Mouse (Mus musculus) stomach, embryonic 15.5 days (tissue): ENCODE data around the gene Ppp3ca. TPM values are rescaled to one million over a fixed set of nuclear protein-coding genes. Genes with fewer than 3 reads are reported as not detected.

Experiments used
- ATAC-seq: fragments of 200-750 bp; cut with Nextera tagmentation; 2 replicates; pipeline ENCODE4 v1.8.0; 2017; ENCODE audit warnings: low read depth, moderate number of reproducible peaks, moderate TSS enrichment; ENCODE audit not compliant: insufficient read depth, low FRiP score
- H3K27ac ChIP-seq: fragments of 300-500 bp; sonication (generic); 2 replicates; pipeline ENCODE4 v1.5.1; 2015; ENCODE audit warnings: mild to moderate bottlenecking, inconsistent platforms
- H3K27me3 ChIP-seq: fragments of 300-500 bp; sonication (generic); replicated peaks from 2 replicates; pipeline ENCODE4 v1.6.1; 2015; ENCODE audit warnings: inconsistent platforms
- H3K36me3 ChIP-seq: fragments of 300-500 bp; sonication (generic); 2 replicates; pipeline ENCODE4 v1.6.1; 2015; ENCODE audit warnings: inconsistent platforms
- H3K4me1 ChIP-seq: fragments of 300-500 bp; sonication (generic); 2 replicates; pipeline ENCODE4 v1.6.1; 2015; ENCODE audit warnings: inconsistent platforms
- H3K4me2 ChIP-seq: fragments of 300-500 bp; sonication (generic); 2 replicates; pipeline ENCODE4 v1.6.1; 2015; ENCODE audit warnings: mild to moderate bottlenecking, inconsistent platforms
- H3K4me3 ChIP-seq: fragments of 300-500 bp; sonication (generic); replicated peaks from 2 replicates; pipeline ENCODE4 v1.5.1; 2015; ENCODE audit warnings: inconsistent platforms
- H3K9ac ChIP-seq: fragments of 300-500 bp; sonication (generic); 2 replicates; pipeline ENCODE4 v1.6.1; 2015; ENCODE audit warnings: inconsistent platforms
- H3K9me3 ChIP-seq: fragments of 300-500 bp; sonication (generic); 2 replicates; pipeline ENCODE4 v1.6.1; 2016; ENCODE audit warnings: inconsistent platforms
- WGBS: fragments of 180-500 bp; shearing (Covaris S2); methylation state at CpG from one replicate; pipeline ENCODE4 v1.1.7; 2015; 5-methylcytosine and 5-hydroxymethylcytosine counted together
- polyA plus RNA-seq: library from polyadenylated mRNA; unstranded; fragments of >200 nt; fragmentation: Nextera tagmentation; extraction: Ambion mirVana; gene quantifications from 2 replicates; pipeline ENCODE4 v1.2.1, GENCODE M21; 2015

The Ppp3ca gene
- polyA plus RNA-seq, 1 experiment from 2014 or later, result 54.9 TPM

DNA sequence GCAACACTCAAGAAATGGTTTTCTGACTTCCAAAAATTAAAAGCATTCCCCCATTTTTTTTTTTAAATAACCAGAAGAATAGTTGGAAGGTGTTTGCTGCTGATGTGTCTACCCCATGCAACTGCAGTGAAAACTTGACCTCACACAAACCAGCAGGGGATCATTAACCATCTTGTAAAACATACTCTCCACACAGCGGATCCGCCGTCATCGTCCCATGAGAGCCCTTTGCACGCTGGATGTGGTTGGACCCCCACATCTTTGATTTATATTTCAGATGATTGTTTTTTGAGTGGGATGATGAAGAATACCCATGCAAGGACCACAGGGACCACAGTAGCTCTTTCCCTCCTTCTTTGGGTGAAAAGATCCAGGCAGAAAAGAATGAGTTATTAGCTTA lies 159.2 kb downstream of the Ppp3ca start:
- no peaks in the 10 kb centered on the region for H3K27me3 ChIP-seq
- H3K27ac ChIP-seq, result no peak overlapping the region
- H3K9ac ChIP-seq, result no peak overlapping the region
- no peak overlapping the region for H3K4me2 ChIP-seq
- H3K9me3 ChIP-seq, result no peaks in the 10 kb centered on the region
- ATAC-seq, result no peak
- no peak overlapping the region for H3K4me3 ChIP-seq
- H3K36me3 ChIP-seq, result no peaks in the 10 kb centered on the region
- peaks cover 7% of the 10 kb centered on the region; the same call in 1 of the 2 replicates for H3K4me1 ChIP-seq
- 85% methylated on average over 5 of the region's 5 CpGs for WGBS

DNA sequence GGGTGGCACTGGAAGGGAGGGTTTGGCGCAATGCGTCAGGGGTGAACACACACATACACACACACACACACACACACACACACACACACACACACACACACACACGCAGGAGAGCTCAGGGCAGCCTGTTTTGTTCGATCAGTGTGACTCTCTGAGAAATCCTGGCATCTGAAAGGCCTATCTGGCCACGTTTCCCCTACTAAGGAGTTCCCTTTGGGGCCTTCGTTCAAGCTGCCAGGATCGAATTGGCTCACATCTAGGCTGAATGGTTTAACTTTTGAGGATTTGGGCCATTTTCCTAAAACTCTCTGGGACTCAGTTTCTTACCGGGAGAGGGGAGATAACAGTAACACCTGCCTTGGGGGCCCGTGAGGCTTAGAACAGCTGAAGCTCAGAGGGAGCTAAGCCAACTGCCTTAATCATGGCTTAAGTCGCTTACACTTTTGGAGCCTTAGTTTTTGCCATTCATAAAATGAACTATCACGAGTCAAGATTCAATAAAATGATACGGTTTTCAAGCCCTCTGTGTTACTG lies 160.8 kb downstream of the Ppp3ca start:
- 73% methylated on average over 10 of the region's 12 CpGs for WGBS
- ATAC-seq, result no peak
- no peak overlapping the region for H3K27ac ChIP-seq
- no peaks in the 10 kb centered on the region for H3K36me3 ChIP-seq
- no peak overlapping the region for H3K4me3 ChIP-seq
- no peak overlapping the region for H3K4me2 ChIP-seq
- H3K4me1 ChIP-seq, result peaks cover 7% of the 10 kb centered on the region; the same call in 1 of the 2 replicates
- H3K9me3 ChIP-seq, result no peaks in the 10 kb centered on the region
- no peak overlapping the region for H3K9ac ChIP-seq
- no peaks in the 10 kb centered on the region for H3K27me3 ChIP-seq

DNA sequence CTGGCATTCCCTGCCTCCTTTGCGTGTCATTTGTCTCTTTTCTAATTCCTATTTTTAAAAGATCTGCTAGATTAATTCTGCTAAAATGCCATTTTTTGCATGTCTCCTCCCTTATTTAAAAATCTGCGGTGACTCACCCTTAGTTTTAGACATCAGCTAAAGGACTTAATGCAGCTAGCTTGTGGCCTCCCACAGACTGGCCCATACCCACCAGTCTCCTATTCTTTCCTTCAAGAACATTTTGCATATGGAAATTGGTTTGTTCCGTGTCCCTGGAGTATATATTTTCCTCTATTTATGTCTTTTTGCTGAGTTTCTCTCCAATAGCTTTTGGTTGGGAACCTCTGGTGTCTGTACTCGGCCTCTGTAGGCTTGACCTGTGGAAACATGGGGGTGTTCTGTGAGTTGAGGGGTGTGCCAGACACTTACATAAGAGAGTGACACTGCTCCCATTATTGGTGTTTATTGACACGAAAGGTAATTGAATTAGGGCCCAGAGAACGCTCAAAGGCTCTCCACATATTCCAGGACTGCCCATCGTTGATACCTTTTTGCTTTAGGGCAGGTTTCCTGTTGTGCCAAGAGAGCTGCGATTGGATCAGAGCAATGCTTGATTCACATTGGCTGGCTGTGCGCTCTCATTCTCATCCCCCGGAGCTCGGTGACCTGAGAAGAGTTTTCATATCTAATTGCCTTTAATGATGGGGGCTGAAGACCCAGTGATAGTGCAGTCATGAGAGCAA lies 163.2 kb downstream of the Ppp3ca start:
- Histone ChIP-seq H3K9ac (no peak overlapping the region), H3K9me3 (no peaks in the 10 kb centered on the region), H3K27ac (no peak overlapping the region), H3K4me3 (no peak overlapping the region), H3K4me2 (no peak overlapping the region), H3K4me1 (peaks cover 12% of the 10 kb centered on the region; the same call in 1 of the 2 replicates), H3K27me3 (no peaks in the 10 kb centered on the region), H3K36me3 (no peaks in the 10 kb centered on the region)
- no peak for ATAC-seq
- WGBS, result 69% methylated on average over 11 of the region's 11 CpGs

DNA sequence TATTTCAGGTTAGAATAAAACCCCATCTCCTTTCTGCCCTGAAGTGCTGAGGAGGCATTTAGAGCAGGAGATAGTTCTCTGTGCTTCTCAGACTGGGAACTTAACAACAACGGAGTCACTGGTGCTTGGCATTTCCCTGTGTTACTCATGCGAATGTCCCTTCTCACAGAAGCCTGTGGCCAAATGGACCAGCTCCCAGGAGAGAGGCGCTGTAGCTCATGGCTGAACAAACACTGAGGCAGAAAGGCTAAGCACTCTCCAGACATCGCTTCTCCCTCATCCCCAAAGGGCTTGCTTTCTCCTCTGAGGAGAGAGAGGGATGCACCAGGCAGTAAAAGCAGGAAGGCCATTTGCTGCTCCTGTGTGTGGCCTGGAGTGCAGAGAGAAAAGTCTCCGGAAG lies 164.0 kb downstream of the Ppp3ca start:
- H3K27me3 ChIP-seq, result no peaks in the 10 kb centered on the region

DNA sequence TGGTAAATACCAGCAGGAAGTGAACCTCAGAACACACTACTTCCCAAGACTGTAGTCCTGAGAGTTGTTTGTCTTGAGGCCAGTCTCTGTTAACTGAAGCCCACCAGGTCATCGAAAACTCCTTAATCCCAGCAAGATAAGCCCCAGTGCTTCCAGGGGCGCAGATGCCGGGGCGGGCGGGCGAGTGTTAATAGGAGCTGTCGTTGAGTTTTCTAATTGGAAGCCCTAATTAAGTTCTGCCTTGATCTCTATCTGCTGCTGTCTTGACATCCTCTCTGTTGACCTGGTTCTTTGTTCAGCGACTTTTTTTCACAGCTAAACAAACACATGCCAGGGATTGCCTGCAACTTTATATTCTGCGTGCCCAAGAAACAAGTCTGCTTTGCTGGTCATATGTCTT lies 165.9 kb downstream of the Ppp3ca start:
- Histone ChIP-seq H3K9me3 (no peaks in the 10 kb centered on the region), H3K36me3 (no peaks in the 10 kb centered on the region), H3K4me3 (no peak overlapping the region), H3K4me1 (peaks cover 12% of the 10 kb centered on the region; the same call in 1 of the 2 replicates), H3K27ac (no peak overlapping the region), H3K4me2 (peak overlapping the region; percentile 1; the same call in 1 of the 2 replicates), H3K9ac (no peak overlapping the region), H3K27me3 (no peaks in the 10 kb centered on the region)
- ATAC-seq, result no peak
- WGBS, result 53% methylated on average over 9 of the region's 9 CpGs

More for the DNA sequence above, 164.0 kb downstream of the Ppp3ca start:
- no peak overlapping the region for H3K9ac ChIP-seq
- no peak for ATAC-seq
- H3K4me1 ChIP-seq, result peaks cover 12% of the 10 kb centered on the region; the same call in 1 of the 2 replicates
- H3K9me3 ChIP-seq, result no peaks in the 10 kb centered on the region
- no peak overlapping the region for H3K27ac ChIP-seq
- 20% methylated on average over 5 of the region's 5 CpGs for WGBS
- H3K36me3 ChIP-seq, result no peaks in the 10 kb centered on the region
- no peak overlapping the region for H3K4me2 ChIP-seq
- no peak overlapping the region for H3K4me3 ChIP-seq

DNA sequence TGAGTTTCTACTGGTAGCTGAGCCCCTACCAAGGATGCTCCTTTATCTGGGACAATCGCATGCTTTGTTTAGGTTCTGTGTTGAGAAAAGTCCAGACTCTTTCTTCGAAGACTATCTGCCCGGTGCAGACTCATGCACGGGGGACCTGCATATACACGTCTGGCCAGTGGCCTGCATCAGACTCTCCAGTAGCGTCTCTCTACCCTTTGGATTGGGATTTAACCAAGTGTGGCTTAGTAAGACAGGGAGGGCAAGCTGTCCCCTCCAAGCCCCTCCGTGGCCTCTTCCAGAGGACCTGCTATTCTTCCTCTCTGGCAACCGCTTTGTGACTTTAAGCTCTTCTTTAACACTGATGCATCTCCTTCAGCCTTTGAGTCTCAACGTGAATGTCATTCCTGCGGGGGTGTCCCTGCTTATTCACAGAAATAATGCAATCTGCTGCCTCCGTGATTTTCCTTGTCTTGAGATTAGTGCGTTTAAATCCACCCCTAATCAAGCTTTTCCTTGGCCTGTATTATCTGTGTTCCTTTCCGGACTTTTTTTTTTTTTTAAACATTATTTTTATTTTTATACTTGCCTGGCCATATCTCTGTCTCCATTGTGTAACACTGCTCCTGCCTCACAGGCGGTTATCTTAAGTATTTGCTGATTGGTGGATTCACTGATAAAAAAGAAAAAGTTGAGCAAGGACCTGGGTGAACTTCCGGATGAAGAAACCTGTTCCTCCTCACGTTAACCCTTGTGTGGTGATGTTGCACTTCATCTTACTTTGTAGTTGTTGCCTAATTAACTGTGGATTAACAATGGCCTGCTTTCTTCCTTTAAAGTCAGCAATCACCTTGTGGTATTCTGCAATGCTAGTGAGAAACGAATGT lies 166.6 kb downstream of the Ppp3ca start:
- Histone ChIP-seq H3K9me3 (no peaks in the 10 kb centered on the region), H3K4me3 (no peak overlapping the region), H3K4me1 (peaks cover 12% of the 10 kb centered on the region; the same call in 1 of the 2 replicates), H3K36me3 (no peaks in the 10 kb centered on the region), H3K27ac (0 out of 2 replicates have a peak overlapping the region, but pooled peaks have one; percentile 50), H3K9ac (no peak overlapping the region), H3K27me3 (no peaks in the 10 kb centered on the region), H3K4me2 (peak overlapping the region; percentile 1; the same call in 1 of the 2 replicates)
- peak; percentile 40; the same call in 1 of the 2 replicates for ATAC-seq
- 53% methylated on average over 17 of the region's 17 CpGs for WGBS

DNA sequence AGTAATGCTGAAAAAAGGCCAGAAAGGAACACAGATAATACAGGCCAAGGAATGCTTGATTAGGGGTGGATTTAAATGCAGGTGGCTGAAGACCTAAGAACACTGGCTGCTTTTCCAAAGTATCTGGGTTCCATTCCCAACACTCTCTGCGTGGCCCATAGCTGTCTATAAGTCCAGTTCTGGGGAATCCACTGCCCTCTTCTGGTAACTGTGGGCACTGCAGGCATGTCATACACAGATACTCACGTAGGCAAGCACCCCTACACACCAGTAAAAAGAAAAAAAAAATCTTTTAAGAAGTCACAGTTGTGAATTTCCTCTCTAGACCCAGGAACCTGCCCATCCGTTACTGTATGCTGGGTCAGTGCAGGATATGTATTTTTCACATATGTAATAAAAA lies 167.7 kb downstream of the Ppp3ca start:
- Histone ChIP-seq H3K27ac (no peak overlapping the region), H3K9ac (no peak overlapping the region), H3K4me2 (no peak overlapping the region), H3K4me3 (no peak overlapping the region), H3K27me3 (no peaks in the 10 kb centered on the region), H3K4me1 (peaks cover 12% of the 10 kb centered on the region; the same call in 1 of the 2 replicates), H3K36me3 (no peaks in the 10 kb centered on the region), H3K9me3 (no peaks in the 10 kb centered on the region)
- 90% methylated on average over 3 of the region's 3 CpGs for WGBS
- ATAC-seq, result no peak

DNA sequence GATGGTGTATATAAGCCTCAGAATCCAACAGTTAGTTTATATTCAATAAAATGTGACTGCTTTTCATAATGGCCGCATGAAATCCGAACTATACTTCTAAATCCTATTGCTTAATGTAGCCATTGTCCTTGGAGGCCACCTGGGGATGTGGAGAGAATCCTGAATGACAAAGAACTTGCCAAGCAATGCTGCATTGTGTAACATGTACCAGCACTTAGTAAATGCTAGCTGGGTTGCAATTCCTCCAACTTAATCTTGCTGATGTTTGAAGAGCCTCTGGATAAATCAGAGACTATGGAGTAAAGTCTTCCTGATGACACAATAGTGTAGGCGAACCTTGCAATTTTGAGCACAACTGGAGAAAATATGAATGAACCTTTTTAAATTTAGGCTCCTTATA lies 171.4 kb downstream of the Ppp3ca start:
- Histone ChIP-seq H3K9me3 (no peaks in the 10 kb centered on the region), H3K4me2 (no peak overlapping the region), H3K4me3 (no peak overlapping the region), H3K36me3 (no peaks in the 10 kb centered on the region), H3K27ac (no peak overlapping the region), H3K4me1 (0 out of 2 replicates have a peak, but pooled peaks cover 2% of the 10 kb centered on the region), H3K27me3 (no peaks in the 10 kb centered on the region), H3K9ac (no peak overlapping the region)
- 80% methylated on average over 3 of the region's 3 CpGs for WGBS
- ATAC-seq, result no peak

DNA sequence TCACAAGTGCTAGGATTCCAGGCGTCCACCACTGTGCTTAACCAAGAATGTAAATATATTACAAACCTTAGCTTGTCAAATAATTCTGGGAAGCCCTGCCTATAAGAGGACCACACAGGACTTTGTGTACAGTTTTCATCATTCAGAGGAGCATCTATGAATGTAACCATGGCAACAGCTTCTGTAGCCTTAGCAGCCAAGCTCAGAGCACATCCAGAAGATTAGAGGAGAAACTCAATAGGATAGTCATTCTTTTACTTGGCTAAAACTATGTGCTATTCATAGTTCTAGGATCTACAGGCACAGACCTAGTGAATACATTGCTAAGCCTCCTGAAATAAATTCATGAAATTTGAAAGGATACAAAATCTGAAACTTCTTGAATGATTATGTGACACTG lies 172.5 kb downstream of the Ppp3ca start:
- no peaks in the 10 kb centered on the region for H3K36me3 ChIP-seq
- no peaks in the 10 kb centered on the region for H3K4me1 ChIP-seq
- H3K9ac ChIP-seq, result no peak overlapping the region
- no peak for ATAC-seq
- H3K27me3 ChIP-seq, result no peaks in the 10 kb centered on the region
- H3K4me3 ChIP-seq, result no peak overlapping the region
- H3K9me3 ChIP-seq, result no peaks in the 10 kb centered on the region
- 48% methylated on average over 1 of the region's 1 CpGs for WGBS
- no peak overlapping the region for H3K27ac ChIP-seq
- H3K4me2 ChIP-seq, result no peak overlapping the region

DNA sequence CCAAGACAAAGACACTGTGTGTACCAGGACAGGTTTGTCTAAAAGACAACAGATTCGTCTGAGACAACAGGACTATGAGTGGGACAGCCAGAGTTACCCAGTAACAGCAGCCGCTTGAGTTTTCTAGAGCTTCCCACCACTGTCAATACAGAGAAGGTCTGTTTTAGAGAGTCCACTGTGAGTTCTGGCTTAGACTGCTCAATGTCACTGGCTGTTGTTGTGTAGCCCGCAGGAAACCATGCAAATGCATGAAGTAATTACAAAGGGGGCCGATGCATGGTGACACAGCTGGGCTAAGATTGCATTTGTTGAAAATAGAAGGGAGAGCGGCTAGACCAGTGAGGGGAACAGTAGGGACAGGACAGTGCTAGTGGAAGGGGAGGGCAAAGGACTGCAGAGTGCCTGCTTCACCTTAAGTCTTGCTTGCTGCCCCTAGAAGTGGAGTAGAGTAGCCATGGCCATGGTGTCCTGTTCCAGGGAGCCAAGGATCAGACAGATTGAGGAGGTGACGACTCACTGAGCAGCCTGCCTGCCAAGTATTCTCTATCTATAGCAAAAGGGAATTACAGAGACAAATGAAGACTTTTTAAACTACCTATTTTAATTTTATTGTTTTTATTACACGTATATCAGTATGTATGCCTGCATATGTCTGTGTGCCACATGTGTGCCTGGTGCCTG lies 174.0 kb downstream of the Ppp3ca start:
- ATAC-seq, result no peak
- Histone ChIP-seq H3K4me3 (no peak overlapping the region), H3K9ac (no peak overlapping the region), H3K9me3 (no peaks in the 10 kb centered on the region), H3K27ac (no peak overlapping the region), H3K27me3 (no peaks in the 10 kb centered on the region), H3K4me1 (no peaks in the 10 kb centered on the region), H3K4me2 (no peak overlapping the region), H3K36me3 (no peaks in the 10 kb centered on the region)
- 76% methylated on average over 7 of the region's 7 CpGs for WGBS

DNA sequence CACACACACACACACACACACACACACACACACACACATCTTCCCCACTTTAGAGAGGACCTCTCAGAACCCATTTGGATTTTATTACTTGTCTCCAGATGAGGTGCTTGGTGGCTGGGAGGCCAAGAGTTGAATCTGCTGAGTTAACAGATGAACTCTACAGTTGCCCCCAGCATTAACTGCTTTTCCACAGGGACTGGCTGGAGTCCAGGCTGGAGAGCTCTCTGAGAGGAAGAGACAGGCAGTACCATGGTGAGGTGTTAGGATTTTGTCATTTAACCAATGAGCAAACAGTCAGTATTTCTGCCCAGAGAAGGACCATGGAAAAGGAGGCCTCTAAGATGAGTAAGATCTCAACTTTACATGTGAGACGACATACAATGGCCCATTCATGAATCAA lies 179.1 kb downstream of the Ppp3ca start:
- no peak overlapping the region for H3K4me3 ChIP-seq
- no peak for ATAC-seq
- 100% methylated on average over 1 of the region's 1 CpGs for WGBS
- H3K27me3 ChIP-seq, result no peaks in the 10 kb centered on the region
- H3K27ac ChIP-seq, result no peak overlapping the region
- no peaks in the 10 kb centered on the region for H3K36me3 ChIP-seq
- no peak overlapping the region for H3K4me2 ChIP-seq
- no peaks in the 10 kb centered on the region for H3K9me3 ChIP-seq
- H3K4me1 ChIP-seq, result no peaks in the 10 kb centered on the region
- no peak overlapping the region for H3K9ac ChIP-seq
